Mouse (Mus musculus): Measurements from ENCODE around the gene Ddx19a.
"Not testable (repeated sequence)": the region's sequence is repeated elsewhere in the genome, so short reads cannot be mapped to it uniquely, and the experiment has no call there.

Ddx19a gene

DNA sequence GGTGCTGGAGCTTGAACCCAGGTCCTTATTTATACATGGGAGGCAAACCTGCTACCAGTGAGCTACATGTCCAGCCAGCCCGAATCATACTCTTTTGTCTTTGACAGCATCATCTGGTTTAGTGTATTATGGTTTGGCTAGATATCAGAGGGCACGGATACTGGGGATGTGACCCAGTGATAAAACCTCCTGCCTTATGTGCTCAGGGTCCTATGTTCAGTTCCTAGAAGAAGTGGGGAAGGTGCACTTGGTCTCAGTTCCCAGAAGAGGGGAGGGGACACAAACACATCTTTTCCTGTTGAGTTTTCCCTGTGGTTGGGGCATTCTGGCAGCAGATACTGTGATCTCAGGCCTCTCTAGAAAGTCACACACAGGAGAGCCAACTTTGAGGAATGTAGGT lies 64.3 kb downstream of the Ddx19a start:
- DNase-seq (ENCODE audit: low spot score) = no peak

DNA sequence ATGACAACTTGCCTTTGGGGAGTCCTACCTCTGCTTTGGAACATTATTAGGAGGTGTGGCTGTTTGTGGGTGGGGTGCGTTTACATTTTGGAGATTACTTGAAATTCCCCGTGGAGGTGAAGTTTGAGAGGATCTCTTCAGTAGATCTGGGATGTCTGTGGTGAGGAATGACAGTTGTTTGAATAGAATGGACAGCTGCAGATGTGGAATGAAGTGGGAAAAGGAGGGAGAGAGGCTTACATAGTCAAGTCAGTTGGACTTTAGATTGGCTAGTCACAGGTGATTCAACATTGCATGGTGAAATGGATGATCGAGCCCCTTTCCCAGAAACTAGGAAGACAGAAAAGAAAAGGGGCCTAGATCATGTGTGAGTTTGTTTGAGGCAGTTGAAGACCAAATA lies 65.2 kb downstream of the Ddx19a start:
- no peak for DNase-seq (ENCODE audit: low spot score)

DNA sequence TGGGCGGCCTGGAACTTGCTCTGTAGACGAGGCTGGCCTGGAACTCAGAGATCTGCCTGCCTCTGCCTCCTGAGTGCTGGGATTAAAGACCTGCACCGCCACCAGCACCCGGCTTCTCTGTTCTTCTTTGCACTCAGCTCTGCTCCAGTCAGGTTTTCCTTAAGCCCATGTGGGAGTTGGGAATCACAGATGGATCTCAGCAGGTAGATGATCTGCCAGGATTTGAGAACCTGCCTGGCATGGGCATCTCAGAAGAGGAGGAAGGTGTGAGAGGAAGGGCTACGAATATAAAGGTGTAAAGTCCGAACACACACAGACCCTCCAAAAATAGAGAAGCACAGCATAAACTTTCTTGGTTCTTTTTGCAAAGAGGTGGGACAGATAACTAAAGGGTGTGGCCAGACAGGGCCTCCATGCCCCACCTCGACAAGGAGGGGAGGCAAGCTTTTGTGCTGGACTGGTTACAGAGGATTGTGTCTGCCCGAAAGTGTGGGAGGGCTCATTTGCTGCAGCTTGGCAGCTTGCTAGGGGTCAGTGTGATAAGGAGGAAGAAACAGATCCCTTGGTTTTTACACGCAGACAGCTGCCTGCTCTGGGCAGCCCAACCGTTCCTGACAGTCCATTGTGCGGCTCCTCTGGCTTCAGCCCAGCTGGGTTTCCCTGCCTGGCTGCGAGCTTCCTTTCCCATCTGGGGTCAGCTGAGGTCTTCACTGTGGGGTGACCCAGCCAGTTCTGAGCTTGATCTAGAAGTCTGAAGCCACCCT lies 66.2 kb downstream of the Ddx19a start:
- DNase-seq (ENCODE audit: low spot score) = no peak

DNA sequence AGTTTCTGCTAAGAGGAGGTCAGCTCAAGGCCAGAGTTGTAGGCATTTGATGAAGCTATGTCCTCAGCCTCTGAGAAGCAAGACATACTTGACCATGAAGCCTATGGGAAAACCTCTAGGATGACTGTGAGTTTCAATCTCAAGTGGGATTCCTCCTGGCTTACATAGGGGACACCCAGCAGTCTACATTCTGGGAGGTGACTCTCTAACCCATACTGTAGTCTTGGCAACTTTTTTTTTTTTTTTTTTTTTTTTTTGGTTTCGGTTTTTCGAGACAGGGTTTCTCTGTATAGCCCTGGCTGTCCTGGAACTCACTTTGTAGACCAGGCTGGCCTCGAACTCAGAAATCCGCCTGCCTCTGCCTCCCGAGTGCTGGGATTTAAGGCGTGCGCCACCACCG lies 67.9 kb downstream of the Ddx19a start:
- not testable (repeated sequence) for DNase-seq (ENCODE audit: low spot score)

DNA sequence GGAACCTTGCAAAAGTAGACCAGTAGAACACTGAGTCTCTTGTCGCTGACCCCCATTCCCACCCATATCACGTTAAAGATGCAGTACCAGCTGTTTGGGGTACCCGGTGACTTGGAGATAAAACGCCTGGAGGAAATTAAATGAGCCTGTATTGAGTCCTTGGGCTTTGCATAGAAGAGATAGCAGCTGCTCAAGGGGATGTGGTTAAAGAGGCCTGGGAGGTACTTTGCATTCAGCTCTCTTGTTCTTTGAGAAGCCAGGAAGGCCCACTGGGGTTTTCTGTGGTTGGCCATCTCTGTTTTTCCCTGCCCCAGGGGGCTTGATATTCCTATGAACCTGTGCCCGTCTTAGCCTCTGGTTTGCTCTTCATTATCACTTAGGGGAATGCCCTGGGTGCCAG lies 68.5 kb downstream of the Ddx19a start:
- no peak for DNase-seq (ENCODE audit: low spot score)

DNA sequence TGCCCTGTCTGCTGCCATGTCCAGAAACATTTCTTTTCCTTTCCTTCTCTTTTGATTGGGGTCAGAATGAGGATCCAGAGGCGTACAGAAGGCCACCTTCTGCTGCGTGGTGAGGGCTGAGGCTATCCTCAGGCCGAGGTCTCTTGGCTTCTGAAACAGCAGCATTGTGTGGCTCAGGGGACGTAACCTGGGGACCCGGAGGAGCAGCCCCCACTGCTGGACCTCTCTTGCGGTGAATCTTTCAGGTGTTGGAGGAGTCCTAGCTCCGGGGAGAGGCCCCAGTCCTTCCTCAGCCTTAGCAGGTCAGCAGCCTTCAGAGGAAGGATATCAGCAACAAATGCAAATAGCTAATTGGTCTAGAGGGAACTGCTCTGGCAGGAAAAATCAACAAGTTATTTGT lies 69.2 kb downstream of the Ddx19a start:
- no peak for DNase-seq (ENCODE audit: low spot score)

DNA sequence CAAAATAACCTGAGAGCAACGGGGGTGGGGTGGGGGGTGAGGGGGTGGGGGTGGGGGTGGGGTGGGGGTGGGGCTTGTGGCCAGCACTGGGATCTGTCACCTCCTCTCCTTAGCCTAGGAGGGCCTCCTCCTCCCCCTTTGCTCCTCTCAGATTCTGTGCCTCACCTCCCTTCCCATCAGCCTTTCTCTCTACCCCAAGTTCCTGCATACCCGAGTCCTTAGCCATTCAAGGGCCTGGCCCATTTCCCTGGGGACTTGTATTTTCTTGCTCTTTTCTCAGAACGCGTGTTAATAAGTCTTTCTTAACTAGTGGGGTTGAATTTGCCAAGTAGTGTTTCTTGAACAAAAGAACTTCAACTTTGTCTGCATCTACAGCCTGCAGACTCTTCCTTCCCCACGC lies 70.9 kb downstream of the Ddx19a start:
- no peak for DNase-seq (ENCODE audit: low spot score)

DNA sequence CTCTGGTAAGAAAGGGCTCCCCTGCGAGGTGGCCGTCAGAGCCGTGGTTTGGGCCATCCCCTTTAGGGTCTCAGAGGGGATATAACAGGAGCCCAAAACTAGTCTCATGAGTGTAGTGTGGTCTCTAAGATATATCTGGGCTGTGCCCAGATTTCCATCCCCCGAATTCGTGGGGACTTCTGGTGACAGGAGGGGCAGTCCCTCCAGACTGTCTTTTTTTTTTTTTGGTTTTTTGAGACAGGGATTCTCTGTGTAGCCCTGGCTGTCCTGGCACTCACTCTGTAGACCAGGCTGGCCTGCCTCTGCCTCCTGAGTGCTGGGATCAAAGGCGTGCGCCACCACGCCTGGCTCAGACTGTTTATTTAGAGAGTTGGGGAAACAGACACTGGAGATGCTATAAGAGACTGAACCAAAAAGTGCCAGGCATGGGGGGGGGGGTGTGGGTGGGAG lies 71.9 kb downstream of the Ddx19a start:
- DNase-seq (ENCODE audit: low spot score) = no peak
